Mouse (Mus musculus) c-Kit-positive CD71-negative TER-119-negative erythroid progenitor cells, embryonic 14.5 days (primary cell): ENCODE results near the gene Rab19.
"Not testable (repeated sequence)": the region's sequence is repeated elsewhere in the genome, so short reads cannot be mapped to it uniquely, and the experiment has no call there.

Experiments
- DNase-seq: peaks from one replicate; pipeline ENCODE4 v3.0.0-alpha.2; 2013; ENCODE audit warnings: low read depth

Gene Rab19

GRCm38 (mm10) chr6:39379749-39380148 lies 1.2 kb upstream of the Rab19 start:
- DNase-seq: no peak

DNA sequence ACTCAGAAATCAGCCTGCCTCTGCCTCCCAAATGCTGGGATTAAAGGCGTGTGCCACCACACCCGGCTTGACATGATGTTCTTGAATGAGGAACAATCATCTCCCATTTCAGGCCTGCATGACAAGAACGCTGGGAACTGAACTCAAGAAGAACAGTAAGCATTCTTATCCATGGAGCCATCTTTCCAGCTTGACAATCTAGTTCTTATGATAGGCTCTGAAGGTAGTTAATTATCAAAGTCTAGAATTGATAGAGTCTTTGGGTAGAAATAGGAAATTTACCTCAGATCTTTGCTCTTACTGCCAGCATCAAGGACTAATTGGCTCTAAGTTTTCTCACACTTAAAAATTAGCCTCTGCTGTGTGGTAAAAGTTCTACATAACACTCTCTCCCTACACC lies 699 bp upstream of the Rab19 start:
- DNase-seq: no peak

- DNase-seq: no peak
These were observed 9.0 kb downstream of the Rab19 start for GRCm38 (mm10) chr6:39389988-39390387.

GRCm38 (mm10) chr6:39395471-39395870 lies 14.5 kb downstream of the Rab19 start:
- DNase-seq: no peak

DNA sequence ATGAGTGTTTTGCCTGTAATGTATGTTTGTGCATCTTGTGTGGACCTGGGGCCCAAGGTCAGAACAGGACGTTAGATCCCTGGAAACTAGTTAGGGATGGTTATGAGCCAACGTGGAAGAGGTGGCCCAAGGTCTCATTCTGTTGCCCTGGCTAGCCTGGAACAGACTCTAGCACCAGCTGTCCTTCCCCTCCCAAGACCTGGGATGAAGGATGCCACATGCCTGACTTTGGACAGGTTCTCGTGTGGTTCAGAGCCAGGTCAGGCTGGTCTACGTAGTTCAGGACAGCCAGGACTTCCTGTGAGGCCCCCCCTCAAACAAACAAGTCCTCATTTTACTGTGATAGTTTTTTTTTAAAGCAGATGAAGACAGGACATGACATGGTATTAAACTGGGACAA lies 14.9 kb downstream of the Rab19 start:
- DNase-seq: no peak

- no peak for DNase-seq
These were observed 16.1 kb downstream of the Rab19 start for GRCm38 (mm10) chr6:39397046-39397445.

GRCm38 (mm10) chr6:39398342-39398741 lies 17.4 kb downstream of the Rab19 start:
- DNase-seq: no peak

DNA sequence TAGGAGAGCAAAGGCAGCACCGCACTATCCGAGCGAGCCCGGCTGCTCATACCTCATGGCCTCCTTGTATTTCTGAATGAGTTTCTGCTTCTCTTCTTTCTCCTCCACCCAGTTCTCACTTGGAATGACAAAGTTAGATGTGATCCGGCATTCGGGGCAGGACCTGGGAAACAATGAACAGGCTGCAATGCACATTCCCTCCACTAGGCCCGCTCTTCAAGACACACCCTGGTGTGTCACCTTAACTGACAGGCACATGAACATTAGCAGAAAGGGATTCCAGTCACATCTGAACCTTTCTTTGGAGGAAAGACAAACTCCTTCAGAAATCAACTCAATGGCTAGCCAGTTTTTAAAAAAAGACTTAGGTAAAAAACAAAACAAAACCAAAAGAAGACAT lies 19.4 kb downstream of the Rab19 start:
- DNase-seq: no peak

- DNase-seq: no peak
These were observed 22.2 kb downstream of the Rab19 start for GRCm38 (mm10) chr6:39403136-39403535.

DNA sequence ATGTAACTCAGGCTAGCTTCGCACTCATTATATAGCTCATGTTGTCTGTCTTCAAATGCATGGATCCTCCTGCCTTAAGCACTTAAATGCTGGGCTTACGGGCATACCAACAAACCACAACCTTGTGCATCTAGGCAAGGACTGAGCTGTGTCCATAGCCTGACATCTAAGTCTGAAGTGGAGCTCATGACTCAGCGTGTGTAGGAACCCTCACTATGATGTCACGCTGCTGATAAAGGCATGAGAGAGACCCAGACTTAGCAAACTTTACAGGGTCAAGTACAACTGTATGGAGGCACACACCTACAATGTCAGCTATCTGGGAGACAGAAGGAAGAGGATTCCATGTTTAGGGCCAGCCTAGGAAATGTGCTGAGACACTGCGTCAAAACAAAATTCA lies 25.5 kb downstream of the Rab19 start:
- DNase-seq: no peak

DNA sequence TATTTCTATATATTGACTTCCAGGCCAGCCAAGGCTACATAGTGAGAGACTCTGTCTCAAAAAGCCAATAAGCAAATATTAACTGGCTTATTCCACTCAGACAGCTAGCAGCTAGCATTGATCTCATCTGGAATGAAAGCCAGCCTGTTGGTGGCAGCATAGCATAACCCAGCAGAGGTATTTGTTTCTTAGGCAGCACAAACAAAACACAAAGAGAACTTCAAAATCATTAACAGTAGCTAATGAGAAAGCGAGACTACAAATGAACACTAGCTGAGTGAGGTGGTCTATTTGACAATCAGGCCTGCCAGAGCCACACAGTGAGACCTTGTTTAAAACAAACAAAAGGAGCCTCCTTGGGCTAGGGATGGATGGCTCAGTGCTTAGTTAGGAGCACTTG lies 33.1 kb downstream of the Rab19 start:
- no peak for DNase-seq

DNA sequence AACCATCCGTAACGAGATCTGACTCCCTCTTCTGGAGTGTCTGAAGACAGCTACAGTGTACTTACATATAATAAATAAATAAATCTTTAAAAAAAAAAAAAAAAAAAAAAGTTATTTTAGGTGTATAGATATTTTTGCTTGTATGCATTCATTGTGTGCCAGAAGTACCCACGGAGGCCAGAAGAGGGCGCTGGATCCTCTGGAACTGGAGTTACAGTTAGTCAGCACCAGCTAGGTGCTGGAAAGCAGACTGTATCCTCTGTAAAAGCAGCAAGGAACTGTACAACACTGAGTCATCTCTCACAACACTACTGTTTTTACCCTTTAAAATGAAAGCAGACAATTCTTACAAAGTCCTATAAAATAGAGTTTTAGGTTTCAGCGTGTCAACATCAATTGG lies 34.8 kb downstream of the Rab19 start:
- DNase-seq: peak; percentile 64

GRCm38 (mm10) chr6:39416654-39417053 lies 35.7 kb downstream of the Rab19 start:
- DNase-seq: not testable (repeated sequence)

- DNase-seq: no peak
These were observed 38.4 kb downstream of the Rab19 start for GRCm38 (mm10) chr6:39419386-39419850.

DNA sequence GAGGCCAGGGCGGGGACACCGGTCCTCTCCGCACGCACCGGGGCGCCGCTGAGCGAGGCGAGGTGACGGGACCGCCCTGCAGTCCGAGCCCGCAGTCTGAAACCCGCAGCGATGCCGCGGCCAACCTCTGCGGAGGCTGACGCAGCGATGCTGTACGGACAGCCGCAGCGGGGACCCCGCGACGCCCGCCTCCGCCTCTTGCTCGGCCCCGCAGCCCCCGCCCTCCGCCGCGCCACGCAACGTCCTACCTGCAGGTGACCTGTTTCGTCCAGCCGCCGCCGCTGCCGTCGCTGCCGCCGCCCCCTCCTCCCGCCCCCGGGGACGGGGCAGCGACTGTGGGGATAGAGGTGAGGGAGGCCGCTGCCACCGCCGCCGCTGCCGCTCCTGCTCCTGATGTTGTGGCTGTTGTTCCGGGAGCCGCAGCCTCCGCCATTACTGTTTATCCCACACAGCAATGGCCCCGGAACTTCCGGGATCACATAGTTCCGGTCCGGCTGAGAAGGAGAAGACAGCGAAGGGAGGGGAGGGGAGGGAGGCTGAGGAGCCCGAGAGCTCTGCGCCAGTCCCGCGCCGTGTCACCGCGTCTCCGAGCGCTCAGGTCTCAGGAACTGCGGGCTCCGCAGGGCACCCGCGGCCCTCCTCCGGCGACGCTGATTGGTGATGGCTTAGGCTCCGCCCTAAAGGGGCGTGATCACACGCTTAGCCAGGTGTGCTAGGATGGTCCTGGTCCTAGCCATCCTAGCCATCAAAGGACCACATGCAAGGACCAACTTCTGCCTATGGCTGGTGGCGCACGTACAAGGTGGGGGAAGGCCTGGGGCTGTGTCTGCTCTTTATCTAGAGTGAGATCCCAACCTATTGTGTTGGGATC lies 39.1 kb downstream of the Rab19 start, which contains the start of gene Mkrn1:
Gene Mkrn1, minus strand, starts transcription at position 612 of the 871 bp plus-strand sequence.
- DNase-seq: peak; percentile 56

- no peak for DNase-seq
These were observed 39.9 kb downstream of the Rab19 start for GRCm38 (mm10) chr6:39420867-39421266.

DNA sequence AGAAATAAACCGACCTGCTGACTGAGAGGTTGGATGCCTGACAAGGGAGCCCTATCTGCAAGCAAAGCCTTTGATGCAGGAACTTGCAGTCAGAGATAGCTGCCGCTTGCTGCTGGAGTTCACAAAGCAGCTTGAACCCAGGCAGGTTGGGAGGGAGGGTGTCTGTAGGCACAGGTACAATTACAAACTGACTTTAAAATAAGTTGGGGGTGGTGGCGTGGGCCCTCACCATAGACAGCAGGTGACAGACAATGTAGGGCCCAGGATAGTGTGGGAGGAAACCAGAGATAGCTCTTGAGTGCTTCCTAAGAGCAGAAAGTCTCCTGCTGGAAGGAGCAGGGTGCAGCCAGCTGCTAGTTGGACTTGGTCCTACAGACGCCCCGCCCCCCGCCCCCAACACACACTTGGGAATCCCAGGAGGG lies 42.2 kb downstream of the Rab19 start:
- DNase-seq: no peak

GRCm38 (mm10) chr6:39423686-39424085 lies 42.7 kb downstream of the Rab19 start:
- DNase-seq: no peak

DNA sequence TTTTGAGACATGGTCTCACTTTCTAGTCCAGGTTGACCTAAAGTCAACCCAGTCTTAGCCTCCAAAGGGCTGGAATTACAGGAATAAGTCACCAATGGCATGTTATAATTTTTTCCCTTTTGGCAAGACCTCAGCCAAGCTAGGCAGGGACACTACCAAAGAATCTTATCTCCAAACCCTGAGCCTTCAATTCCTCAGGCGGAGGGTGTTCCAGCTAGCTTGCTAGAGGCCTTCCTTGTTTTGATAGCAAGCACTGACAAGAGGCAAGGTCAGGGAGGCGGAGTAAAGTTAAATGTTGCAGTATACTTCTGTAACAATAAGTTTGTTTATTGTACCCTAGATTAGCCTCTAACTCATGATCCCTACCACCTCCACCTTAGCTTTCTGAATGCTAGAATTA lies 44.2 kb downstream of the Rab19 start:
- DNase-seq: no peak

DNA sequence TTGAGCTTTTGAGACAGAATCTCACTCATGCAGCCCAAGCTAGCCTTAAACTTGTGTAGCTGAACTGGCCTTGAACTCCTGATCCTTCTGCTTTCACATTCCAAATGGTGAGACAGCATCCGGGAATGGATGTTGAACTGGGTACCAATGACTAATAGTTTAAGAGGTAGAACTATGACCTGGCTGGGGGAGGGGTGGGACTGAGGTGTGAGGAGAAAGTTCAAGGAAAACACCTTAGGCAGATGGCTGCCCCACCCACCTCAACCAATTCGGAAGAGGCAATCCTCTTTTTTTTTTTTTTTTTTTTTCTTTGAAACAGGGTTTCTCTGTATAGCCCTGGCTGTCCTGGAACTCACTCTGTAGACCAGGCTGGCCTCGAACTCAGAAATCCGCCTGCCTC lies 45.8 kb downstream of the Rab19 start:
- no peak for DNase-seq

- no peak for DNase-seq
These were observed 46.5 kb downstream of the Rab19 start for GRCm38 (mm10) chr6:39427276-39428003.

DNA sequence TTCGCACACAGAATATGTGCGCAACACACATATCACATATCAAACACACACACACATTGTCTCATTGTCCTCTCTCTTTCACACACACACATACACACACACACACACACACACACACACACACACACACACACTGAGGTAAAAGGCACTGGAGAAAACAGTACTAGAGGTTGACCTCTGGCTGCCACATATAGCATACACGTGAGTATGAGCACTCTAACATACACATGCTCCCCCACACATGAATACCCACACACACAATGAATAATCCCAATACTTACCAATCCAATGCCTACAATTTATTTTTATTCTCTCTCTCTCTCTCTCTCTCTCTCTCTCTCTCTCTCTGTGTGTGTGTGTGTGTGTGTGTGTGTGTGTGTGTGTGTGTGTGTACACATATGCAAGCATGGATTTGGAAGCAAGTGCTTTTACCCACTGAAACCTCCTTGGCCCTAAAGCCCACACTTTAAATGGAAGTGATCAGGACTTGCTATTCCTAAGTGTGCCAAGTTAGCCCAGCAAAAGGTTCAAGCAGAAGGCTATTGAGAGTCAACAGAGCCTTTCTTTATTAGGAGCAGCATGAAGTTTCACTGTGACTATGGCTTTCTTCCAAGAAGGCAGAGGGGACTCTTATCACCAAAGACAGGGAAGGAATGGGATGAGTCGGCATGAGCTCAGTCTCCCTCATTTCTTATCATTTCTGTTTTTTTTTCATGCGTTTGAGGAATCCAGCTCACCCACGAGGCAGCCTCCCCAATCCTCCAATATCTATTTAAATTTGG lies 48.2 kb downstream of the Rab19 start:
- DNase-seq: no peak
